Mouse (Mus musculus) neural tube, embryonic 11.5 days (tissue): ENCODE measurements at regions not wholly inside any gene's neighbourhood (a gene's known extent, or its start where the extent isn't known, plus 50 kb on each side); places are given as distances from the start of the nearest gene placed in this dataset.

Source experiments
- ATAC-seq: fragments of 200-750 bp; cut with Nextera tagmentation; 2 replicates; pipeline ENCODE4 v1.8.0; 2017; ENCODE audit warnings: moderate number of reproducible peaks, mild to moderate bottlenecking, moderate TSS enrichment, moderate library complexity; ENCODE audit not compliant: insufficient read depth, low FRiP score, low TSS enrichment
- DNase-seq: peaks from one replicate; pipeline ENCODE4 v3.0.0-alpha.2; 2015; ENCODE audit warnings: low spot score
- H3K27ac ChIP-seq: fragments of 300-500 bp; sonication (generic); 2 replicates; pipeline ENCODE4 v1.5.1; 2014; ENCODE audit warnings: low read depth, mild to moderate bottlenecking, low read length
- H3K27me3 ChIP-seq: fragments of 300-500 bp; sonication (generic); 2 replicates; pipeline ENCODE4 v1.6.1; 2014; ENCODE audit warnings: mild to moderate bottlenecking, low read length, mixed read lengths; ENCODE audit not compliant: control insufficient read depth, insufficient read depth
- H3K36me3 ChIP-seq: fragments of 300-500 bp; sonication (generic); 2 replicates; pipeline ENCODE4 v1.6.1; 2014; ENCODE audit warnings: mild to moderate bottlenecking, low read length, moderate library complexity, mixed read lengths; ENCODE audit not compliant: control insufficient read depth, insufficient read depth
- H3K4me1 ChIP-seq: fragments of 300-500 bp; sonication (generic); 2 replicates; pipeline ENCODE4 v1.6.1; 2014; ENCODE audit warnings: low read length, mixed read lengths; ENCODE audit not compliant: control insufficient read depth, insufficient read depth
- H3K4me2 ChIP-seq: fragments of 300-500 bp; sonication (generic); 2 replicates; pipeline ENCODE4 v1.6.1; 2014; ENCODE audit warnings: low read depth, mild to moderate bottlenecking, moderate library complexity
- H3K4me3 ChIP-seq: fragments of 300-500 bp; sonication (generic); 2 replicates; pipeline ENCODE4 v1.5.1; 2014; ENCODE audit warnings: low read depth, low read length
- H3K9ac ChIP-seq: fragments of 300-500 bp; sonication (generic); 2 replicates; pipeline ENCODE4 v1.6.1; 2014; ENCODE audit warnings: mild to moderate bottlenecking, low read length
- H3K9me3 ChIP-seq: fragments of 300-500 bp; sonication (generic); 2 replicates; pipeline ENCODE4 v1.6.1; 2016; ENCODE audit warnings: low read length; ENCODE audit not compliant: control insufficient read depth
- WGBS: fragments of 180-500 bp; shearing (Covaris S2); extraction: QIAGEN DNeasy Blood & Tissue Kit; methylation state at CpG from one replicate; pipeline ENCODE4 v1.1.7; 2014; 5-methylcytosine and 5-hydroxymethylcytosine counted together

- ATAC-seq (no peak), DNase-seq (no peak)
- no peak overlapping the region for H3K9ac ChIP-seq
- no peaks in the 10 kb centered on the region for H3K27me3 ChIP-seq
- no peaks in the 10 kb centered on the region for H3K36me3 ChIP-seq
- H3K4me3 ChIP-seq: no peak overlapping the region
- no peaks in the 10 kb centered on the region for H3K4me1 ChIP-seq
- 78% methylated on average over 1 of the region's 1 CpGs for WGBS
- no peaks in the 10 kb centered on the region for H3K9me3 ChIP-seq
- no peak overlapping the region for H3K4me2 ChIP-seq
- H3K27ac ChIP-seq: no peak overlapping the region
These were observed 518.1 kb upstream of the Flrt2 start for GRCm38 (mm10) chr12:95173810-95174402.

- Histone ChIP-seq H3K36me3 (no peaks in the 10 kb centered on the region), H3K27me3 (no peaks in the 10 kb centered on the region), H3K4me1 (no peaks in the 10 kb centered on the region), H3K4me2 (no peak overlapping the region), H3K27ac (no peak overlapping the region), H3K4me3 (no peak overlapping the region), H3K9me3 (no peaks in the 10 kb centered on the region), H3K9ac (no peak overlapping the region)
- ATAC-seq (no peak), DNase-seq (no peak)
- WGBS: 89% methylated on average over 8 of the region's 8 CpGs
These were observed 489.5 kb upstream of the Flrt2 start for GRCm38 (mm10) chr12:95202486-95202885.

- H3K27ac ChIP-seq: no peak overlapping the region
- no peaks in the 10 kb centered on the region for H3K36me3 ChIP-seq
- no peak for ATAC-seq
- H3K9me3 ChIP-seq: no peaks in the 10 kb centered on the region
- H3K9ac ChIP-seq: no peak overlapping the region
- whole genome bisulfite sequencing: 77% methylated on average over 3 of the region's 3 CpGs
- no peak overlapping the region for H3K4me2 ChIP-seq
- H3K27me3 ChIP-seq: no peaks in the 10 kb centered on the region
- no peaks in the 10 kb centered on the region for H3K4me1 ChIP-seq
- DNase-seq: no peak
- no peak overlapping the region for H3K4me3 ChIP-seq
These were observed 486.9 kb upstream of the Flrt2 start for GRCm38 (mm10) chr12:95205081-95205480.

- DNase-seq: no peak
- no peak for ATAC-seq
- Histone ChIP-seq H3K4me1 (no peaks in the 10 kb centered on the region), H3K4me2 (no peak overlapping the region), H3K27me3 (no peaks in the 10 kb centered on the region), H3K9ac (no peak overlapping the region), H3K4me3 (no peak overlapping the region), H3K27ac (no peak overlapping the region), H3K36me3 (no peaks in the 10 kb centered on the region), H3K9me3 (no peaks in the 10 kb centered on the region)
- 55% methylated on average over 3 of the region's 3 CpGs for WGBS
These were observed 452.8 kb upstream of the Flrt2 start for GRCm38 (mm10) chr12:95239158-95239779.

GRCm38 (mm10) chr12:95267187-95267586 lies 424.8 kb upstream of the Flrt2 start:
- no peaks in the 10 kb centered on the region for H3K36me3 ChIP-seq
- H3K27ac ChIP-seq: no peak overlapping the region
- H3K9ac ChIP-seq: no peak overlapping the region
- H3K9me3 ChIP-seq: no peaks in the 10 kb centered on the region
- H3K4me2 ChIP-seq: no peak overlapping the region
- 67% methylated on average over 3 of the region's 3 CpGs for WGBS
- no peak overlapping the region for H3K4me3 ChIP-seq
- H3K27me3 ChIP-seq: no peaks in the 10 kb centered on the region
- no peak for ATAC-seq
- H3K4me1 ChIP-seq: no peaks in the 10 kb centered on the region
- DNase-seq: no peak

- DNase-seq (no peak), ATAC-seq (no peak)
- no peak overlapping the region for H3K9ac ChIP-seq
- no peaks in the 10 kb centered on the region for H3K27me3 ChIP-seq
- no peaks in the 10 kb centered on the region for H3K4me1 ChIP-seq
- no peak overlapping the region for H3K27ac ChIP-seq
- no peak overlapping the region for H3K4me2 ChIP-seq
- H3K36me3 ChIP-seq: no peaks in the 10 kb centered on the region
- WGBS: 83% methylated on average over 2 of the region's 2 CpGs
- H3K4me3 ChIP-seq: no peak overlapping the region
- H3K9me3 ChIP-seq: no peaks in the 10 kb centered on the region
These were observed 386.6 kb upstream of the Flrt2 start for GRCm38 (mm10) chr12:95305386-95305785.

- Histone ChIP-seq H3K4me3 (no peak overlapping the region), H3K27ac (no peak overlapping the region), H3K36me3 (no peaks in the 10 kb centered on the region), H3K27me3 (no peaks in the 10 kb centered on the region), H3K9me3 (no peaks in the 10 kb centered on the region), H3K4me2 (no peak overlapping the region), H3K4me1 (no peaks in the 10 kb centered on the region), H3K9ac (no peak overlapping the region)
- WGBS: 91% methylated on average over 2 of the region's 2 CpGs
- ATAC-seq (no peak), DNase-seq (no peak)
These were observed 376.8 kb upstream of the Flrt2 start for GRCm38 (mm10) chr12:95315151-95315750.

- H3K4me1 ChIP-seq: no peaks in the 10 kb centered on the region
- DNase-seq (no peak), ATAC-seq (no peak)
- no peak overlapping the region for H3K9ac ChIP-seq
- H3K9me3 ChIP-seq: no peaks in the 10 kb centered on the region
- H3K27ac ChIP-seq: no peak overlapping the region
- WGBS: 81% methylated on average over 1 of the region's 1 CpGs
- no peaks in the 10 kb centered on the region for H3K36me3 ChIP-seq
- no peak overlapping the region for H3K4me2 ChIP-seq
- H3K4me3 ChIP-seq: no peak overlapping the region
- no peaks in the 10 kb centered on the region for H3K27me3 ChIP-seq
These were observed 375.2 kb upstream of the Flrt2 start for GRCm38 (mm10) chr12:95316820-95317219.

GRCm38 (mm10) chr12:95321693-95322092 lies 370.3 kb upstream of the Flrt2 start:
- H3K4me3 ChIP-seq: no peak overlapping the region
- H3K36me3 ChIP-seq: no peaks in the 10 kb centered on the region
- no peaks in the 10 kb centered on the region for H3K4me1 ChIP-seq
- H3K27me3 ChIP-seq: no peaks in the 10 kb centered on the region
- no peak overlapping the region for H3K27ac ChIP-seq
- WGBS: 89% methylated on average over 3 of the region's 3 CpGs
- ATAC-seq: no peak
- no peak overlapping the region for H3K4me2 ChIP-seq
- no peak overlapping the region for H3K9ac ChIP-seq
- no peak for DNase-seq
- H3K9me3 ChIP-seq: no peaks in the 10 kb centered on the region
